Mouse (Mus musculus) midbrain, embryonic 15.5 days (tissue): ENCODE data around the gene Dph3. TPM values are rescaled to one million over a fixed set of nuclear protein-coding genes. Genes with fewer than 3 reads are reported as not detected.
A peak's percentile ranks its signal among the peaks of the same experiment; 100 is the strongest.

ENCODE experiments used
- ATAC-seq: fragments of 200-750 bp; cut with Nextera tagmentation; replicated peaks from 2 replicates; pipeline ENCODE4 v1.8.0; 2017; ENCODE audit warnings: moderate TSS enrichment
- H3K27ac ChIP-seq: fragments of 300-500 bp; sonication (generic); 2 replicates; pipeline ENCODE4 v1.5.1; 2015; ENCODE audit warnings: mild to moderate bottlenecking, inconsistent platforms
- H3K27me3 ChIP-seq: fragments of 300-500 bp; sonication (generic); replicated peaks from 2 replicates; pipeline ENCODE4 v1.6.1; 2015; ENCODE audit warnings: inconsistent platforms
- H3K36me3 ChIP-seq: fragments of 300-500 bp; sonication (generic); replicated peaks from 2 replicates; pipeline ENCODE4 v1.6.1; 2015; ENCODE audit warnings: inconsistent platforms
- H3K4me1 ChIP-seq: fragments of 300-500 bp; sonication (generic); 2 replicates; pipeline ENCODE4 v1.6.1; 2015; ENCODE audit warnings: inconsistent platforms
- H3K4me2 ChIP-seq: fragments of 300-500 bp; sonication (generic); 2 replicates; pipeline ENCODE4 v1.6.1; 2015; ENCODE audit warnings: inconsistent platforms, mild to moderate bottlenecking, moderate library complexity
- H3K4me3 ChIP-seq: fragments of 300-500 bp; sonication (generic); 2 replicates; pipeline ENCODE4 v1.5.1; 2015; ENCODE audit warnings: mild to moderate bottlenecking, inconsistent platforms
- H3K9ac ChIP-seq: fragments of 300-500 bp; sonication (generic); 2 replicates; pipeline ENCODE4 v1.6.1; 2015; ENCODE audit warnings: mild to moderate bottlenecking, inconsistent platforms
- H3K9me3 ChIP-seq: fragments of 300-500 bp; sonication (generic); 2 replicates; pipeline ENCODE4 v1.6.1; 2016; ENCODE audit warnings: inconsistent platforms
- WGBS: fragments of 180-500 bp; shearing (Covaris S2); methylation state at CpG from one replicate; pipeline ENCODE4 v1.1.7; 2015; ENCODE audit warnings: mixed read lengths; 5-methylcytosine and 5-hydroxymethylcytosine counted together
- polyA plus RNA-seq: library from polyadenylated mRNA; unstranded; fragments of >200 nt; fragmentation: Nextera tagmentation; extraction: Ambion mirVana; gene quantifications from 2 replicates; pipeline ENCODE4 v1.2.1, GENCODE M21; 2015

The Dph3 gene
- polyA plus RNA-seq, 1 experiment from 2014 or later = 70.2 TPM

DNA sequence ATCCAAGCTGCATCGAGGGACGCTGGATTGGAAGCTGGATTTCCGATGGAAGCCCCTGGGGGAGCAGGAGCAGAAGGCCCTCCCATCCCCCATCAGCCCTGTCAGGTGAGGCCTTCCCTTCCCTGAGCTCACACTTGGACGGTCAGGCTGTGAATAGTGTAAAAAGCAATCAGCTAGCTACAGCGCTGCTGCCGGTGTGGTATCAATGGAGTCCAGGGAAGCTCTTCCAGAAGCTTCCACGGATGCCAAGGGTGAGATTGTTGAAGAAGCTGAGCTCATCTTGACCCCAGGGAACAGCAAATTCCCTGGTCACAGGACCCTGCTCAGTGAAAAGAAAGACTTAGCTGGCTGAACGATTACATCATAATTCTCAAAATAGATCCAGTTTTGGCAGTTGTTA is 39.2 kb downstream of the Dph3 start:
- no peak overlapping the region for H3K9ac ChIP-seq
- H3K4me1 ChIP-seq = no peaks in the 10 kb centered on the region
- H3K9me3 ChIP-seq = no peaks in the 10 kb centered on the region
- no peak overlapping the region for H3K4me3 ChIP-seq
- no peak overlapping the region for H3K27ac ChIP-seq
- WGBS = 76% methylated on average over 8 of the region's 8 CpGs
- no peaks in the 10 kb centered on the region for H3K36me3 ChIP-seq
- H3K27me3 ChIP-seq = no peaks in the 10 kb centered on the region
- H3K4me2 ChIP-seq = no peak overlapping the region
- ATAC-seq = no peak

DNA sequence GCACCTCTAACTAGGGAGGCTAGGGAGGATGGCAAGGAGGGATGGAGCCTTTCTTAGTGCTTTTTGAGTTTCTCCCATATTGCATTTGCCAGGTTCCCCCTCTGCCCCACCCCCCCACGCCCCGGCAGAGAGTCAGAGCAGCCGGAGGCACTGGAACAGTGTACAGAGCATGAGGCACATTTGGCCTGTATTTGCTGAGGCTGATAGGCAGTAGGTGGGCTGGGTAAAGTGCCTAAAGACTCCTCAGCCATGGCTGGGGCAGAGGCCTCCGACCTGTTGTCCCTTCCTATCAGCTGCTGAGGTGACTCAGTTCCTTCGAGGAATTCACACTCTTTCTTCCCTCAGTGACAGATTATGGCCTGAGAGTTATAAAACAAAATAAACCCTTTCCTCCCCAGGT is 43.4 kb downstream of the Dph3 start:
- ATAC-seq = no peak

DNA sequence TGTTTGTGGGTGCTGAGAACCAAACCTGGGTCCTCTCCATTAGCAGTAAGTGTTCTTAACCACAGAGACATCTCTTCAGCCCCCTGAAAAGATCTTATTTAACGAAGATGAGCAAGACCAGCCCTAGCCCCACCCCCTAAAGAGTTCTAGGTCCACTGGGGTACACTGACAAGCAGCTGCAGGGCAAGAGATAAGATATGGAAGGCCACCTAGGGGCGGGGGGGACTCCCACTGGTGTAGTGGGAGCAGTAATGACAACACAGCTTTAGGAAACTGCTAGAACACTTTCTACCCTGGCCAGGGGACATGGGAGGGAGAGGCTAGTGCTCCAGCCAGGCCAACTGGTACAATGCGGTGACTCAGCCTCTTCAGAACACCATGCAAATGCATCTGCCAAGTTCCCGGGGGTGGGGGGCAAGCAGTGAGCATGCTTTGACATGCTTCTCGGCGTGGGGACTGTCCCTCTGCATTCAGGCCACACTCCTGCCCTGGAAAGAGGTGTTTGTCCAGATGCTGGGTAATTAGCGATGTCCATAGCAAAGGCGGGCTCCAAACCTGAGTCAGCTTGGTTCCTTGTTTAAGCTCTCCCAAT is 47.8 kb downstream of the Dph3 start:
- Histone ChIP-seq H3K27ac (no peak overlapping the region), H3K4me3 (no peak overlapping the region), H3K9ac (no peak overlapping the region), H3K4me1 (no peaks in the 10 kb centered on the region), H3K9me3 (no peaks in the 10 kb centered on the region), H3K27me3 (no peaks in the 10 kb centered on the region), H3K36me3 (no peaks in the 10 kb centered on the region), H3K4me2 (no peak overlapping the region)
- no peak for ATAC-seq
- 82% methylated on average over 8 of the region's 8 CpGs for WGBS

More for the DNA sequence above, 43.4 kb downstream of the Dph3 start:
- H3K9ac ChIP-seq = no peak overlapping the region
- 70% methylated on average over 5 of the region's 5 CpGs for WGBS
- no peak overlapping the region for H3K4me2 ChIP-seq
- no peaks in the 10 kb centered on the region for H3K4me1 ChIP-seq
- no peaks in the 10 kb centered on the region for H3K36me3 ChIP-seq
- H3K27me3 ChIP-seq = no peaks in the 10 kb centered on the region
- no peak overlapping the region for H3K4me3 ChIP-seq
- H3K27ac ChIP-seq = no peak overlapping the region
- H3K9me3 ChIP-seq = no peaks in the 10 kb centered on the region

DNA sequence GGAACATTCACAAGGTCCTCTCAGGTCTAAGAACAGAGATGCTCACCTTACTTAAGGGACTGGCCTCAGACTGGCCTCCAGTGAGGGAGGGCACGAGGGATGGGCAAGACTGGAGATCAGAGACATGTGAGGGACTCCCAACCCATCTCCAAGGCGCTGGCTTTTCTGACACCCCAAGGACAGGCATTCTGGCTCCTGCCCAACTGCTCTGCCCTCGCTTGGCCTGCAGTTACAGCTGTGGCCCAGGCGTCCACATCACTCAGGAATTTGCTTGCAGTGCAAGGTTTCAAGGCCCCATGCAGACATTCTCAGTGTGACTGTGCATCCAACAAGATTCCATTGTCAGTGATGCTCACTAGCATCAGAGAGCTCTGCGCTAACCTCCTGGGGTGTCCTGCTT is 49.0 kb downstream of the Dph3 start:
- no peak overlapping the region for H3K9ac ChIP-seq
- H3K4me2 ChIP-seq = no peak overlapping the region
- 84% methylated on average over 5 of the region's 5 CpGs for whole genome bisulfite sequencing
- no peaks in the 10 kb centered on the region for H3K36me3 ChIP-seq
- H3K9me3 ChIP-seq = no peaks in the 10 kb centered on the region
- H3K27me3 ChIP-seq = no peaks in the 10 kb centered on the region
- H3K27ac ChIP-seq = no peak overlapping the region
- no peak for ATAC-seq
- no peak overlapping the region for H3K4me3 ChIP-seq
- no peaks in the 10 kb centered on the region for H3K4me1 ChIP-seq

DNA sequence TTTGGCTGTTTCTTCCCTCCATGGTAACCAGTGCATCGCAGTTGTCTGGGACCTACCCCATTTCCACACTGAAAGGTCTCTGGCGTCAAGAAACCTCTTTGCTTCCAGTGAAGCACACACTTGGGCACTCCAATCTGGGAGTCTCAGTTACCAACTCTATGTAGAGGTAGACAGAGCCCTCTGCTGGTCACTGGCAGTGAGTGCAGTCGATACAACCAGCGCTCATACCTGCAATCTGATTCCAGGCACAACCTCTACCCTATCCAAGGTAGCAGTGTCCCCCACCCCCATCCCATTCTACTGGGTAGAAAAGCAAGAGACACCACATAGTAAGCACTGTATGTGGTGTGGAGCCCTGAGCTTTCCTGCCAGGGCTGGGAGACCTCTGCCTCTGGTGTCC is 53.0 kb downstream of the Dph3 start:
- WGBS = 6% methylated on average over 4 of the region's 4 CpGs
- no peaks in the 10 kb centered on the region for H3K27me3 ChIP-seq
- no peaks in the 10 kb centered on the region for H3K36me3 ChIP-seq
- H3K9ac ChIP-seq = no peak overlapping the region
- no peak overlapping the region for H3K4me3 ChIP-seq
- no peak overlapping the region for H3K4me2 ChIP-seq
- ATAC-seq = peak; percentile 59
- peaks cover 12% of the 10 kb centered on the region for H3K4me1 ChIP-seq
- no peak overlapping the region for H3K27ac ChIP-seq
- no peaks in the 10 kb centered on the region for H3K9me3 ChIP-seq

Other genes with a start within 250 kb of the Dph3 start
- 0.40 and 0.46 TPM in 2 replicates for gene Galnt15, start 56.7 kb downstream of the Dph3 start, polyA plus RNA-seq
- gene Oxnad1, start 355 bp downstream of the Dph3 start, polyA plus RNA-seq = 19.6 and 19.7 TPM in 2 replicates
- not detected in 2 replicates for gene Msmb, start 56.3 kb upstream of the Dph3 start, polyA plus RNA-seq
- gene Ncoa4, start 74.1 kb upstream of the Dph3 start, polyA plus RNA-seq = 104 and 106 TPM in 2 replicates
- gene Timm23, start 116.2 kb upstream of the Dph3 start, polyA plus RNA-seq = 204 and 211 TPM in 2 replicates
- gene Parg, start 116.2 kb upstream of the Dph3 start, polyA plus RNA-seq = 35.8 and 36.5 TPM in 2 replicates
- 32.6 and 33.0 TPM in 2 replicates for gene Ogdhl, start 236.3 kb upstream of the Dph3 start, polyA plus RNA-seq